Mouse (Mus musculus): ENCODE measurements around the gene A630095N17Rik. TPM values are rescaled to one million over a fixed set of nuclear protein-coding genes. Genes with fewer than 3 reads are reported as not detected.

The A630095N17Rik gene
- polyA plus RNA-seq, 1 experiment from 2014 or later = not detected

- Histone ChIP-seq H3K4me1 (replicated peaks) (peaks cover 21% of the 10 kb centered on the region), H3K9me3 (no peaks in the 10 kb centered on the region), H3K4me3 (peak overlapping the region; percentile 65), H3K4me2 (peak overlapping the region; percentile 96), H3K27me3 (peaks cover 59% of the 10 kb centered on the region), H3K27ac (replicated peaks) (no peak overlapping the region), H3K9ac (peak overlapping the region; percentile 55), H3K36me3 (peaks cover 9% of the 10 kb centered on the region; the same call in 1 of the 2 replicates)
- under 1% methylated on average over 24 of the region's 24 CpGs for WGBS
- ATAC-seq (ENCODE audit: low FRiP score, low read depth) = peak; percentile 84
Observed at GRCm38 (mm10) chr1:75219078-75219477, 12.8 kb downstream of the A630095N17Rik start.

- ATAC-seq (ENCODE audit: low FRiP score, low read depth) = peak; percentile 40; the same call in 1 of the 2 replicates
- Histone ChIP-seq H3K9me3 (no peaks in the 10 kb centered on the region), H3K4me1 (replicated peaks) (peaks cover 25% of the 10 kb centered on the region), H3K4me2 (peak overlapping the region; percentile 96), H3K27ac (replicated peaks) (no peak overlapping the region), H3K4me3 (peak overlapping the region; percentile 65), H3K27me3 (peaks cover 59% of the 10 kb centered on the region), H3K36me3 (peaks cover 15% of the 10 kb centered on the region), H3K9ac (peak overlapping the region; percentile 55; the same call in 1 of the 2 replicates)
- WGBS = 3% methylated on average over 38 of the region's 38 CpGs
Observed at GRCm38 (mm10) chr1:75218227-75219001, 13.5 kb downstream of the A630095N17Rik start.

GRCm38 (mm10) chr1:75217893-75218226 lies 14.0 kb downstream of the A630095N17Rik start:
- no peak for ATAC-seq (ENCODE audit: low FRiP score, low read depth)
- Histone ChIP-seq H3K27me3 (peaks cover 56% of the 10 kb centered on the region), H3K4me2 (peak overlapping the region; percentile 96), H3K9me3 (no peaks in the 10 kb centered on the region), H3K4me1 (replicated peaks) (peaks cover 29% of the 10 kb centered on the region), H3K27ac (replicated peaks) (no peak overlapping the region), H3K36me3 (peaks cover 18% of the 10 kb centered on the region), H3K4me3 (0 out of 2 replicates have a peak overlapping the region, but pooled peaks have one; percentile 65), H3K9ac (no peak overlapping the region)
- 3% methylated on average over 6 of the region's 6 CpGs for WGBS

GRCm38 (mm10) chr1:75216797-75217585 lies 14.9 kb downstream of the A630095N17Rik start:
- no peaks in the 10 kb centered on the region for H3K9me3 ChIP-seq
- H3K4me2 ChIP-seq = no peak overlapping the region
- no peak overlapping the region for H3K4me3 ChIP-seq
- peaks cover 38% of the 10 kb centered on the region for H3K4me1 ChIP-seq (replicated peaks)
- WGBS = 76% methylated on average over 13 of the region's 13 CpGs
- no peak for ATAC-seq (ENCODE audit: low FRiP score, low read depth)
- peaks cover 48% of the 10 kb centered on the region for H3K27me3 ChIP-seq
- H3K27ac ChIP-seq (replicated peaks) = no peak overlapping the region
- H3K36me3 ChIP-seq = peaks cover 18% of the 10 kb centered on the region
- no peak overlapping the region for H3K9ac ChIP-seq

DNA sequence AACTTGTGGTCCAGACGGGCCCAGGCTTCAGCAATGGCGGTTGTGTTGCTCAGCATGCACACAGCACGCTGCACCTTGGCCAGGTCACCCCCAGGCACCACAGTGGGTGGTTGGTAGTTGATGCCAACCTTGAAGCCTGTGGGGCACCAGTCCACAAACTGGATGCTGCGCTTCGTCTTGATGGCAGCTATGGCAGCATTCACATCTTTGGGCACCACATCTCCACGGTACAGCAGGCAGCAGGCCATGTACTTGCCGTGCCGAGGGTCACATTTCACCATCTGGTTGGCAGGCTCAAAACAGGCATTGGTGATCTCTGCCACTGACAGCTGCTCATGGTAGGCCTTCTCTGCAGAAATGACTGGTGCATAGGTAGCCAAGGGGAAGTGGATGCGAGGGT lies 16.1 kb downstream of the A630095N17Rik start:
- Histone ChIP-seq H3K36me3 (peaks cover 18% of the 10 kb centered on the region), H3K27ac (replicated peaks) (no peak overlapping the region), H3K4me1 (replicated peaks) (peaks cover 48% of the 10 kb centered on the region), H3K9ac (no peak overlapping the region), H3K27me3 (peaks cover 40% of the 10 kb centered on the region), H3K4me2 (no peak overlapping the region), H3K9me3 (no peaks in the 10 kb centered on the region), H3K4me3 (no peak overlapping the region)
- no peak for ATAC-seq (ENCODE audit: low FRiP score, low read depth)
- WGBS = 94% methylated on average over 9 of the region's 9 CpGs

DNA sequence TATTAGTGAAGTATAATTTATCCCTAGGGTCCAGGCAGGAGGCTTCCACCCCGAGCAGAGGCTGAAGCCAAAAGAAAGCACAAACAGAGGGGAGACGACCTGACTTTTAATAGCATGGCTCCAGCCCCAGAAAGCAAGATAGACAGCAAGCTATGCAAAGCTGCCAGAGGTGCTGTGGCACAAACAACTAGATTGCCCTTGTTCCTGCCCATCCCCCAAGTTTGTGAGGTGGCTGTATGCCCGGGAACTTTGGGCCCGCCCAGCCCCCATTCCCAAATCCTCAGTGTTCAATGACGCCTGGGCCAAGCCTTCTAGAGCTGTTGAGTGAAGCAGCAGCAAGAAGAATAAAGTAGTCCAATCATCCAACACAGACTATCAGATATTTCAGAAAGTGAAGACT lies 17.0 kb downstream of the A630095N17Rik start:
- Histone ChIP-seq H3K4me1 (replicated peaks) (peaks cover 50% of the 10 kb centered on the region), H3K4me2 (no peak overlapping the region), H3K36me3 (peaks cover 18% of the 10 kb centered on the region), H3K9ac (no peak overlapping the region), H3K4me3 (no peak overlapping the region), H3K27me3 (peaks cover 31% of the 10 kb centered on the region), H3K27ac (replicated peaks) (no peak overlapping the region), H3K9me3 (no peaks in the 10 kb centered on the region)
- WGBS = 75% methylated on average over 5 of the region's 5 CpGs
- ATAC-seq (ENCODE audit: low FRiP score, low read depth) = no peak

DNA sequence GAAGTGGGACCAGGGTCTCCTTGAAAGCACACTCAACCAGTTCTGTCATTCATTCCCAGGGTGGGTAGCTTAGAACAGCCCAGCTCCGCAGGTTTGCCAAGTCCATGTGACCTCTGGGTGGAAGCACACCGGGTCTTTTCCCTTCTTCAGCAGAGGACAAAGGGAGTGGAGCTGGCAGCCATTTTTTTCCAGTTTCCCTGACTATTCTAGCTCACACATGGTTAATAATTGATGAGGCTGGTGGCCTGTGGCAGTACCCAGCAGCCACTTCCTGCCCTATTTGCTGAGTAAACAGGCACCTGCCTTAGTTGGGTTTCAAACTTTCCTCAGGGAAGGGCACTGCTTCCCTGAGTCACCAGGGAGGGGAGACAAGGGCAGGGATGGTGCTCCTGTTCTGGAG lies 17.5 kb downstream of the A630095N17Rik start:
- 83% methylated on average over 2 of the region's 2 CpGs for WGBS
- Histone ChIP-seq H3K4me1 (replicated peaks) (peaks cover 50% of the 10 kb centered on the region), H3K27ac (replicated peaks) (no peak overlapping the region), H3K9ac (no peak overlapping the region), H3K27me3 (peaks cover 27% of the 10 kb centered on the region), H3K4me2 (no peak overlapping the region), H3K36me3 (peaks cover 18% of the 10 kb centered on the region), H3K9me3 (no peaks in the 10 kb centered on the region), H3K4me3 (no peak overlapping the region)
- ATAC-seq (ENCODE audit: low FRiP score, low read depth) = no peak

DNA sequence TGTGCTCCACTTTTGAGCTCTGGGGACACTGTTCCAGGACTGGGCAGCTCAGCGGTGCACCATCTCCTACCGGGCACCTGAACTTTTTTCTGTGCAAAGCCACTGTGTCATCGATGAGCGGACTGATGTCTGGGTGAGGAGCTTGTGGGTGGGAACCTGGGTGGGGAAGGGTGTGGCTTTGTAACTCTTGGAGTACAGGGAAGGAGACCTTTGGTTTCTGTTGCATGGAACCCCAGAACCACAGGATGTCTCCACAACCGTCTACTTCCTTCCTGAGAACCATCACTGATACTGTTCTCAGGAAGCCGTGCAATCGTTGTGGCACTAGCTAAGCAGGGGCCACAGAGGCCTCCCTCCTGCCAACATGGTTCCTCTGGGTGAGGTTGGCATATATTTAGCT lies 18.8 kb downstream of the A630095N17Rik start:
- WGBS = 93% methylated on average over 7 of the region's 7 CpGs
- H3K36me3 ChIP-seq = peaks cover 18% of the 10 kb centered on the region
- no peak overlapping the region for H3K4me2 ChIP-seq
- peaks cover 49% of the 10 kb centered on the region for H3K4me1 ChIP-seq (replicated peaks)
- no peak overlapping the region for H3K4me3 ChIP-seq
- peaks cover 19% of the 10 kb centered on the region for H3K27me3 ChIP-seq
- ATAC-seq (ENCODE audit: low FRiP score, low read depth) = no peak
- no peak overlapping the region for H3K9ac ChIP-seq
- H3K27ac ChIP-seq (replicated peaks) = no peak overlapping the region
- H3K9me3 ChIP-seq = no peaks in the 10 kb centered on the region

DNA sequence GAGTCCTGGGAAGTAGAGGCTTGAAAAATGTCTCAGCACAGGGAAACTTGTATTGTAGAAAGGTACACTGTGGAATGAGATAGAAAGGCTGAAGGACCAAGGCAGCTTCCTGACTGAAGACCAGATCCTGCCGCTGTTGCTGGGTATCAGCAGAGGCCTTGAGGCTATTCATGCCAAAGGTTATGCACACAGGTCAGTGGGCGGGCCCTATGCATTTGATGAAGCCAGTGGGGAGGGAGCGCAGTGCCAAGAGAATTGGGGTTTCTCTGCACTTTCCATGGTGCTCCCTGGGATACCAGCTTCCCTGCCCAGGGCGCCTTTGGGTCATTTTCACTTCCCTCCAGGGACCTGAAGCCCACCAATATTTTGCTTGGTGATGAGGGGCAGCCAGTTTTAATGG lies 19.4 kb downstream of the A630095N17Rik start:
- no peak overlapping the region for H3K4me3 ChIP-seq
- no peak overlapping the region for H3K4me2 ChIP-seq
- no peak for ATAC-seq (ENCODE audit: low FRiP score, low read depth)
- peaks cover 15% of the 10 kb centered on the region for H3K27me3 ChIP-seq
- no peak overlapping the region for H3K27ac ChIP-seq (replicated peaks)
- peaks cover 48% of the 10 kb centered on the region for H3K4me1 ChIP-seq (replicated peaks)
- H3K36me3 ChIP-seq = peaks cover 18% of the 10 kb centered on the region
- no peaks in the 10 kb centered on the region for H3K9me3 ChIP-seq
- H3K9ac ChIP-seq = no peak overlapping the region
- WGBS = 82% methylated on average over 4 of the region's 4 CpGs

GRCm38 (mm10) chr1:75211141-75211708 lies 20.7 kb downstream of the A630095N17Rik start:
- ATAC-seq (ENCODE audit: low FRiP score, low read depth) = peak; percentile 31
- Histone ChIP-seq H3K36me3 (peaks cover 18% of the 10 kb centered on the region), H3K9me3 (no peaks in the 10 kb centered on the region), H3K4me2 (peak overlapping the region; percentile 96), H3K27ac (replicated peaks) (peak overlapping the region; percentile 47; the same call in 1 of the 2 replicates), H3K4me3 (peak overlapping the region; percentile 92), H3K4me1 (replicated peaks) (peaks cover 48% of the 10 kb centered on the region), H3K27me3 (0 out of 2 replicates have a peak, but pooled peaks cover 4% of the 10 kb centered on the region), H3K9ac (peak overlapping the region; percentile 97)
- 15% methylated on average over 17 of the region's 17 CpGs for WGBS

DNA sequence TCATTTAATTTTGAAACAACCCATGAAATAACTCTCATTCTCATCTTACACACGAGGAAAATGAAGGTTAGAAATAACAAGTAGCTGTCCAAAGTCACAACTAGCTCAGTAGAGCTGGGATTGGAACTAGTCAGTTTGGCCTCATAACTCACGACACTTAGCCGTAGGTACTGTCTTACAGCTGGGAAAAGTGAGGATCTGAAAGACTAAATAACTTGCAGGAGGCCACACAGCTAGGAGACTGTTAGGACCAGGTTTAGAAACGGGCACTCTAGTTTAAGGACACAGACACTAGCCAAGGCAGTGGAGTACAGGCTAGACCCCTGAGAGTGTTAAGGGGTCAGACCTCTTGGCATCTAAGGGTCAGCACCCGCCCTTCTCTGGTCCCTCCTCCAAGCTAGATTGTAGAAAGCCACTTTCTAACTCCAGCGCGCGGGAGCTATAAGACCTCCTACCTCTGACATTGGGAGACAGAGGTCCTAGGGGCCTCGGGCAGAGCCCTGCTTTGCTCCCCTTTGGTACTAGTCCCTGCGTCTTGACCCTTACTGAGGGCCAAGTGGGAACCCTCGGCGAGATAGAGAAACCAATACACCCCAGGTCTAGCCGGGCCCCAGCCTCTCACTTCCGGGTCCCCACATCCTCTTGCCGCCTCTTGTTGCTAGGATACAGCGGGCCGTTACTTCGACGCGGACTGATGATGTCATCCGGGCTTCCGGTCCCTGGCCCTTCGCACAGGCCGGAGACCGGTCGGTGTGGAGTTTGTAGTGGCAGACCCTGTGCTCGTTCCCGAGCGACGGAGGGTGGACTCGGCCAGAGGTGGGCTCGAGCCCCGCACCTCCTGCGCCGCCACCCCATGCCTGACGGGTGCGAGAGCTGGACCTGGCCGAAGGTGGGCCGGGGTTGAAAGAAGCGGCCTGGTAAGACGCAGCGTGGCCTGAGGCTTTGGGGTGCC lies 21.5 kb downstream of the A630095N17Rik start, which contains the start of the genes Glb1l and Stk16:
Glb1l (minus strand) TSS at position 678 of the 952 bp plus-strand sequence.
Stk16 (plus strand) TSS at position 703 of the 952 bp plus-strand sequence.
- peak within 1 kb of the TSS; percentile 92 for H3K4me3 ChIP-seq
- H3K9ac ChIP-seq = peak within 1 kb of the TSS; percentile 97
- peak within 1 kb of the TSS; percentile 47; the same call in 1 of the 2 replicates for H3K27ac ChIP-seq (replicated peaks)
- peak within 1 kb of the TSS; percentile 96 for H3K4me2 ChIP-seq
- H3K27me3 ChIP-seq = no peaks in the 10 kb centered on the region
- H3K9me3 ChIP-seq = no peaks in the 10 kb centered on the region
- whole genome bisulfite sequencing = 5% methylated on average over 42 of the region's 42 CpGs
- H3K36me3 ChIP-seq = peaks cover 18% of the 10 kb centered on the region
- peak; percentile 94 for ATAC-seq (ENCODE audit: low FRiP score, low read depth)
- peaks cover 48% of the 10 kb centered on the region for H3K4me1 ChIP-seq (replicated peaks)
